Mouse (Mus musculus) myocyte (in vitro differentiated cells): ENCODE results near the gene Nde1. TPM values are rescaled to one million over a fixed set of nuclear protein-coding genes. Genes with fewer than 3 reads are reported as not detected.

ENCODE experiments used
- H3K27me3 ChIP-seq: one replicate; pipeline ENCODE4 v1.6.1; 2011; ENCODE audit not compliant: control insufficient read depth, insufficient read depth, insufficient read length
- H3K36me3 ChIP-seq: one replicate; pipeline ENCODE4 v1.6.1; 2011; ENCODE audit not compliant: control insufficient read depth, insufficient read depth
- H3K4me2 ChIP-seq: one replicate; pipeline ENCODE4 v1.6.1; 2011; ENCODE audit warnings: low read depth, control low read depth
- H3K4me3 ChIP-seq: one replicate; pipeline ENCODE4 v1.5.1; 2011; ENCODE audit warnings: mild to moderate bottlenecking, control low read depth, moderate library complexity
- H3K79me2 ChIP-seq: one replicate; pipeline ENCODE4 v1.6.1; 2011; ENCODE audit not compliant: control insufficient read depth, insufficient read depth
- H3ac ChIP-seq: one replicate; pipeline ENCODE4 v1.6.1; 2011; ENCODE audit not compliant: control insufficient read depth, insufficient read length
- CEBPB ChIP-seq: IDR thresholded peaks from 2 replicates; pipeline ENCODE4 v1.6.1; 2011; ENCODE audit warnings: mild to moderate bottlenecking, moderate library complexity; ENCODE audit not compliant: poor library complexity, insufficient read depth, severe bottlenecking
- E2F4 ChIP-seq: IDR thresholded peaks from one replicate; pipeline ENCODE4 v1.6.1; 2011; ENCODE audit warnings: mild to moderate bottlenecking, control low read depth, moderate library complexity; ENCODE audit not compliant: insufficient read depth
- MAX ChIP-seq: IDR thresholded peaks from one replicate; pipeline ENCODE4 v1.6.1; 2011; ENCODE audit warnings: low read depth, mild to moderate bottlenecking, control low read depth
- MYOD1 ChIP-seq, 3 experiments: IDR thresholded peaks; one replicate each; pipeline ENCODE4 v1.6.1; 2011; ENCODE audit warnings: control low read depth in 2 of 3, low read depth in 2 of 3, mild to moderate bottlenecking in 2 of 3, moderate library complexity in 1 of 3; ENCODE audit not compliant: insufficient read length in 2 of 3, control insufficient read depth in 1 of 3
- MYOG ChIP-seq, 3 experiments: IDR thresholded peaks; one replicate each; pipeline ENCODE4 v1.6.1; 2011; ENCODE audit warnings: control low read depth in 2 of 3, low read depth in 2 of 3, mild to moderate bottlenecking in 2 of 3; ENCODE audit not compliant: insufficient read length in 2 of 3, control insufficient read depth in 1 of 3, insufficient read depth in 1 of 3
- POLR2A ChIP-seq: IDR thresholded peaks from one replicate; pipeline ENCODE4 v1.6.1; 2011; ENCODE audit warnings: low read depth, mild to moderate bottlenecking, control low read depth, moderate library complexity; ENCODE audit not compliant: insufficient read length
- POLR2AphosphoS2 ChIP-seq: IDR thresholded peaks from one replicate; pipeline ENCODE4 v1.6.1; 2011; ENCODE audit warnings: low read depth, control low read depth; ENCODE audit not compliant: insufficient read length
- REST ChIP-seq: IDR thresholded peaks from one replicate; pipeline ENCODE4 v1.6.1; 2011; ENCODE audit warnings: mild to moderate bottlenecking, control low read depth, moderate library complexity; ENCODE audit not compliant: insufficient read depth, insufficient read length
- SRF ChIP-seq: IDR thresholded peaks from one replicate; pipeline ENCODE4 v1.6.1; 2011; ENCODE audit warnings: low read depth; ENCODE audit not compliant: control insufficient read depth, insufficient read length
- TCF12 ChIP-seq: IDR thresholded peaks from one replicate; pipeline ENCODE4 v1.6.1; 2011; ENCODE audit warnings: mild to moderate bottlenecking, control low read depth; ENCODE audit not compliant: poor library complexity, insufficient read depth, severe bottlenecking
- TCF3 ChIP-seq: IDR thresholded peaks from one replicate; pipeline ENCODE4 v1.6.1; 2011; ENCODE audit warnings: low read depth, control low read depth; ENCODE audit not compliant: insufficient read length
- USF1 ChIP-seq: IDR thresholded peaks from one replicate; pipeline ENCODE4 v1.6.1; 2011; ENCODE audit warnings: low read depth, mild to moderate bottlenecking, control low read depth, moderate library complexity
- polyA plus RNA-seq: library from polyadenylated mRNA; unstranded; fragments of >200 nt; fragmentation: generic; extraction: Trizol; gene quantifications from one replicate; pipeline ENCODE4 v1.2.1, GENCODE M21; 2012; ENCODE audit warnings: missing spikeins

Nde1 gene
- polyA plus RNA-seq, 1 experiment, result 36.4 TPM

DNA sequence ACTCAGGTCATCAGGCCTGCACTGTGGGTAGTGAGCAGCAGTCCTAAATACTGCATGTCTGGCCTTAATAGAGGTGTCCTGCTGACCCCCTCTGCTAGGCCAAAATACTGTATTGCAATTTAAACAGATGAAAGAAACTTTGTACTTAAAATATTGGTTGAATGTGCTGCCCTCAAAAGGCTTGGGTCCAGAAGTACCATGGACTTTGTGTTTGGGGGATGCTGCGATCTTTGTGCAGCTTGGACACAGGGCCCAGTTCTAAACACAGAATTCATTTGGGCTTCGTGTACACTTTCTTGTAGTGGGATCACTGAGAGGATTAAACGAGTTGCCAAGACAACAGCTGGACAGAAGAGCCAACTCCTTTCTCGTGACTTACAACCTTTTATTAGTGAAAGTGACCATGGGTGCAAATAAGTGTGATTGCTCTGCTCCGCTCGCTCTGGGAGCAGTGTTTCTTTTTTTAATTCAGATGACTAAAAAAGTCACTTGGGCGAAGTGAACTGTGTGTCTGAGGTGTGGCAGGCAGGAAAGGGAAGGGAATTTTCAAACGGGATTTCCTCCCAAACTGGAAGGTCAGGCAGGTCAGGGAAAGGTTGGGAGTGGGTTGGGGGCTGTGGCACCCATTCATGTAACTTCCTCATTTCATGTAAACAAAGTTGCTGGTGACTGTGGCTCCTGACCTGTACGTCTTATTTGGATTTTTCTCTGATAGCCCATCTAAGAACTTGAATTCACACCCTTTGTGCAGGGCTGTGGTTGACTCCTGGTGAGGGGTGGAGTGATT is 31.3 kb downstream of the Nde1 start:
- no peaks in the 10 kb centered on the region for H3K27me3 ChIP-seq
- H3K4me3 ChIP-seq, result no peak overlapping the region
- H3ac ChIP-seq, result no peak overlapping the region
- peaks cover 5% of the 10 kb centered on the region for H3K36me3 ChIP-seq
- H3K79me2 ChIP-seq, result no peaks in the 10 kb centered on the region
- TF ChIP-seq POLR2AphosphoS2 (no peak), TCF12 (no peak), TCF3 (no peak), MAX (no peak), E2F4 (no peak), MYOG (IDR thresholded peaks at IDR 0.05; ENCODE audit: control insufficient read depth in 1 of 3, insufficient read depth in 1 of 3, insufficient read length in 2 of 3, low read depth in 2 of 3) (no peak), POLR2A (no peak), REST (no peak), MYOD1 (IDR thresholded peaks at IDR 0.05; ENCODE audit: control insufficient read depth in 1 of 3, insufficient read length in 2 of 3, low read depth in 2 of 3) (no peak)
- H3K4me2 ChIP-seq, result no peak overlapping the region

DNA sequence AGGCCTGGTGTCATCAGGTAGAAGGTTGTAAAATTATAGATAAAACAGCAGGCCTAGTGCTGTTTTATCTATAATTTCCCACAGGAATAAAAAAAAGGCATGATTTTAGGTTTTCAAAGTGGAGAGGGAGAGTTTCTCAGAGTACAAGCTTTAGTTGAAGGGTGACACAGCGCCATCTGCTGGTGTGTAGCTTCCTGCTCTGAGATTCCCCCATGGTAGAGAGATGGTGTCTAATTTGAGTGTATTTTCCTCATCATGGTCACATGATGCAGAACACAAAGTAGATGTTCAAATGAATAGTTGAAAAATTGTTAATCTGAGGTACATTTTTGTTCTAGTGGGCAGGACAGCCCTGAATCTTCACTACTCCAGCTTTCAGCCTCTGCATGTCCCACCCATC is 32.4 kb downstream of the Nde1 start:
- no peak overlapping the region for H3ac ChIP-seq
- H3K36me3 ChIP-seq, result peaks cover 5% of the 10 kb centered on the region
- H3K4me3 ChIP-seq, result no peak overlapping the region
- H3K4me2 ChIP-seq, result no peak overlapping the region
- no peaks in the 10 kb centered on the region for H3K79me2 ChIP-seq
- H3K27me3 ChIP-seq, result no peaks in the 10 kb centered on the region
- TF ChIP-seq CEBPB (no peak), E2F4 (no peak), USF1 (no peak), SRF (no peak), MAX (no peak), MYOD1 (IDR thresholded peaks at IDR 0.05; ENCODE audit: control insufficient read depth in 1 of 3, insufficient read length in 2 of 3, low read depth in 2 of 3) (no peak), REST (no peak), POLR2A (no peak), TCF12 (no peak), POLR2AphosphoS2 (no peak), TCF3 (no peak), MYOG (IDR thresholded peaks at IDR 0.05; ENCODE audit: control insufficient read depth in 1 of 3, insufficient read depth in 1 of 3, insufficient read length in 2 of 3, low read depth in 2 of 3) (no peak)

DNA sequence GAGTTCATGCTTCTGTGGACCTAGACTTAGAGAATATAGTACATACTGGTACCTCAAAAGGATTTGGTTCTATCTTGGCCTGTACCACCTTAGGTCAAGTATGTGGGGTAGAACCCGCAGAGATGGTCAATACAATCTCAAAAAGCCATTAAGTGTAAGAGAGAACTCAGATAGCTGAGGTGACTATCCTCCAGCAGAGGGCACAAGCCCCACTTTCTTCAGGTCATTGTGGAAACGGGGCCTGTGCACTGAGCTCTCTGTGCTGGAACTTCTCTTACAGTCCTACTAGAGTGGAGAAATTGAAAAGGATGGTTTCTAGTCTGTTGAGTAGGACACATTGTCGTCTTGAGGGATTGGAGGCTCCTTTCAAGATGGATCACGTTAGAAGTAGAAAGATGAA is 35.7 kb downstream of the Nde1 start:
- Histone ChIP-seq H3K4me3 (no peak overlapping the region), H3K4me2 (no peak overlapping the region), H3ac (no peak overlapping the region), H3K79me2 (no peaks in the 10 kb centered on the region), H3K27me3 (no peaks in the 10 kb centered on the region), H3K36me3 (no peaks in the 10 kb centered on the region)
- TF ChIP-seq SRF (no peak), TCF12 (no peak), REST (no peak), POLR2A (no peak), CEBPB (no peak), MYOD1 (IDR thresholded peaks at IDR 0.05; ENCODE audit: control insufficient read depth in 1 of 3, insufficient read length in 2 of 3, low read depth in 2 of 3) (no peak), MAX (no peak)

DNA sequence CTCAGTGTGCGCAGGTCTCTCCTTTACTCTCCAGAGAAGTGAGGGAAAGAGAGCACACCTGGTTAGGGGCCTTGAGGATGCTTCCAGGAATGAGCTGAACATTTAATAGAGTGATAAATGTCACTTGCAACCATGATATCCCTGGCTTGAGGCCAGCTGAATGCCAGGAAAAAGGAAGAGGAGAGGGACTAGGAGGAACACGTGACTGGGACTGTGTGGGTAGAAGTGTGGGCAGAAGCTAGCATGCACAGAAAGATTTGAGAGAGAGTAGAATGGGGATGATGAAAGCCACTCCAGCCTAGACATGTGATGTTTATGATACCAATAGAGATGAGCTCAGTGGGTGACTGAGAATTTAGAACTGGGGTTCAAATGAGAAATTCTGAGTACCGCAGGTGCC is 52.1 kb downstream of the Nde1 start:
- H3K79me2 ChIP-seq, result no peaks in the 10 kb centered on the region
- peaks cover 11% of the 10 kb centered on the region for H3K27me3 ChIP-seq
- no peak for TF ChIP-seq REST
- no peak for TF ChIP-seq SRF
- no peak for TF ChIP-seq MYOD1 (IDR thresholded peaks at IDR 0.05; ENCODE audit: control insufficient read depth in 1 of 3, insufficient read length in 2 of 3, low read depth in 2 of 3)
- no peak for TF ChIP-seq CEBPB
- no peak for TF ChIP-seq E2F4
- TF ChIP-seq MAX, result no peak
- H3K4me3 ChIP-seq, result no peak overlapping the region
- no peak overlapping the region for H3ac ChIP-seq
- no peak overlapping the region for H3K4me2 ChIP-seq
- no peaks in the 10 kb centered on the region for H3K36me3 ChIP-seq

DNA sequence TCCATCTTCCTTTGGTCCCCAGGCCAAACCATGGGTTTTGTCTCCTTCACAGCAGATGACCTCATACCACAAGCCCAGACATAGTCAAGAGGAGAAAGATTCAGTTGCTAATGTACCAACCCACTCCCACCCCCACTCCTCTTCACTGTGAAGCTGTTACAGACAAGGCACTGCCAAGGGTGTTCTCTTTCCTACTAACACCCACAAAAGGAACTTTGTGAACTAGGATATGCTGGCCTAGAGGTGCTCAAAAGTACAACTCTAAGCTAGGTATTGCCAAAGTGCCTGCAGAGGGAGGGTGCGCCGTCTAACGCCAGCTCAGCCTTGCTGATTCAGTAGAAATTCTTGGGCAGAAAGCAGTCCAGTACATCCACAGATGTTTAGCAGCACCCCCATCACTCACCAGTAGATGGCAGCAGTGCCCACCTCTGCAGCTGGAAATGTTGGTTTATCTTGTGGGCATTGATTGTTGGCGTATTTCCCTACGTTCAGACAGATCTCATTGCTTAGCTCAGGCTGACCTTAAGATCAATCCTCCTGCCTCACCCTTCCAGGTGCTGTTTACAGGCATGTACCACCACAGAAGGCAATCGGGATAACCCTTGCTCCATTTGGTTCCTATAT is 74.1 kb downstream of the Nde1 start:
- Histone ChIP-seq H3K4me2 (no peak overlapping the region), H3K4me3 (no peak overlapping the region), H3K36me3 (no peaks in the 10 kb centered on the region), H3K27me3 (peaks cover 22% of the 10 kb centered on the region), H3K79me2 (no peaks in the 10 kb centered on the region), H3ac (no peak overlapping the region)
- TF ChIP-seq POLR2A (no peak), USF1 (no peak), SRF (no peak), MYOG (IDR thresholded peaks at IDR 0.05; ENCODE audit: control insufficient read depth in 1 of 3, insufficient read depth in 1 of 3, insufficient read length in 2 of 3, low read depth in 2 of 3) (no peak), MAX (no peak), POLR2AphosphoS2 (no peak), MYOD1 (IDR thresholded peaks at IDR 0.05; ENCODE audit: control insufficient read depth in 1 of 3, insufficient read length in 2 of 3, low read depth in 2 of 3) (no peak), CEBPB (no peak), TCF3 (no peak), REST (no peak), TCF12 (no peak), E2F4 (no peak)
